Mouse (Mus musculus) left cerebral cortex, postnatal 4 days (tissue): Measurements from ENCODE around the gene C130073F10Rik. TPM values are rescaled to one million over a fixed set of nuclear protein-coding genes. Genes with fewer than 3 reads are reported as not detected.
"Not testable (repeated sequence)": the region's sequence is repeated elsewhere in the genome, so short reads cannot be mapped to it uniquely, and the experiment has no call there.

Experiments
- DNase-seq: peaks from one replicate; pipeline ENCODE4 v3.0.0-alpha.2; 2022
- intact Hi-C: fragments of 180-260 bp; cut with DNase I; formaldehyde crosslinking; loops from one replicate; pipeline ENCODE4 v1.15.1; 2025
- total RNA-seq, 2 experiments: library from RNA; stranded (reverse); gene quantifications; 2 replicates each; pipeline ENCODE4 v1.2.3; 2021

Gene C130073F10Rik
- total RNA-seq = not detected

DNA sequence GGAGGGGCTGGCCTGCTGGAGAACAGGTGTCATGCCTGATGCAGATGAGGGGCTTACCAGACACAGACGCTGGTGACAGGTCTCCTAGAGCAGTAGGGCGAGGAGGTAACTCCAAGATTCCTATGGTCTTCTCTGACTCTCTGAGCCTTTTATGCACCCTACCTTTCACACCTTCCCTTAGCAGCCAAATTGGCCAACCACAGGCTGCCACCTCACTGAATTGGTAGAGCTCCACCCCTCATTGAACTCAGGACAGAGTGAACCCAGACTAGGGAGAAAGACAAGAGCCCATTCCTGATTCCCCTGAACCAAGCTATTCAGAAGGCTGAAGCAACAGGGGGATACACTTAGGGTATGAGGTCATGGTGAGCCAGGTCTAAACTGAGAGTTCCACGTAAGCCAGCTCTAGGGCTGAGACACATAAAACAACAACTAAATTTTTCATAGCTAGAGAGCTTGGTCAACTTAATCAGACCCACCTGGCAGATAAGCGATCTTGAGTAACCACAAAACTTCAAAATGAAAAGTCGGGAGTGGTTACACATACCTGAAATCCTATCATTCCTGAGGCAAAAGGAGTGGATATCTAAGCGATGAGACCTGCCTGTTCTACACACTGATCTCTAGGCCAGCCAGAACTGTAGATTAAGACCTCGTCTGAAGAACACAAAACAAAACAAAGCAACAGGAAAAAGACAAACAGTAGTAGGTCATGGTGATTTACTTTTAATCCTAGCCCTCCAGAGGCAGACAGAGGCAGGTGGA is at the start of gene C130073F10Rik:
C130073F10Rik (minus strand) TSS at position 134 of the 765 bp plus-strand sequence.
- intact Hi-C loops = no loop called here
- no peak for DNase-seq

DNA sequence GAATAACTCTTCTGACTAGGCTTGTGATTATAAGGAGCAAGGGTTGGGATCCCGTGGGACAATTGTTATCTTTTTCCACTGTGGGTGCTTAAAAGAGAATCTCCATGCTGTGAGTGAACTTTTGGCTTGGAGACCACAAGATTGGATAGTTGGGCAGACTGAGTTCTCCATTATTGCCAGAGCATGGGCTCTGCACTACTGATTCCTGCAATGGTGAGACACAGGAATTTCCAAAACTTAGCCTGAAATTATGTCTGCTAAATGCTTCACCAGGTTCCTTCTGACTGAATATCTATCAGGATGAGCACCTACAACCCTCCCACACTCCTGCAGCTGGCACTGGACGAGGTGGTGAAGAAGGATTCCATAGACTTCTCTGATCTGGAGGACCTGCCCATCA is 46.5 kb upstream of the C130073F10Rik start, which contains the start of gene Gm12794:
Gm12794 (plus strand) TSS at position 301 of the 400 bp plus-strand sequence.
- intact Hi-C loops, DNase-seq: not testable (repeated sequence)

DNA sequence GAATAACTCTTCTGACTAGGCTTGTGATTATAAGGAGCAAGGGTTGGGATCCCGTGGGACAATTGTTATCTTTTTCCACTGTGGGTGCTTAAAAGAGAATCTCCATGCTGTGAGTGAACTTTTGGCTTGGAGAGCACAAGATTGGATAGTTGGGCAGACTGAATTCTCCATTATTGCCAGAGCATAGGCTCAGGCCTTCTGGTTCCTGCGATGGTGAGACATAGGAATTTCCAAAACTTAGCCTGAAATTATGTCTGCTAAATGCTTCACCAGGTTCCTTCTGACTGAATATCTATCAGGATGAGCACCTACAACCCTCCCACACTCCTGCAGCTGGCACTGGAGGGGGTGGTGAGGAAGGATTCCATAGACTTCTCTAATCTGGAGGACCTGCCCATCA is 15.2 kb upstream of the C130073F10Rik start, which contains the start of gene Gm12800:
Gm12800 (plus strand) TSS at position 301 of the 400 bp plus-strand sequence.
- DNase-seq, intact Hi-C loops: not testable (repeated sequence)

DNA sequence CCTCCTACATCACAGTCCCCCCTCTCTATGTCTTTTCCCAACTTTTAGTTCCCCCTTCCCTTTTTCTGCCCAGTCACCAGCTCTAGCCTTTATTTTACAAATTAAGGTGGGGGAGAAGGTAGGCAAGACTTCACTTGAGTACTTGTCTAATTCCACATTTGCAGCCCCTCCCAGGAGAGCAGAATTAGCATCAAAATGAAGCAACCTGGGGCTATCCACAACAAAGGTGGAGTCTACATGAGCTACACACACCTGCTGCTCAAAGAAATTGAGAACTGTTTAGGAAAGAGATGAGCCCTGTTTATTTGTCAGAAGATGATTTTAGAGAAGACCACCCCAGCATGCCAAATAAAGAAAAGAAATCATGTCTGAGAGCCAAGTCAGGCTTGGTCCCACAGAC is 4.2 kb downstream of the C130073F10Rik start:
- no peak for DNase-seq
- intact Hi-C loops = no loop called here

DNA sequence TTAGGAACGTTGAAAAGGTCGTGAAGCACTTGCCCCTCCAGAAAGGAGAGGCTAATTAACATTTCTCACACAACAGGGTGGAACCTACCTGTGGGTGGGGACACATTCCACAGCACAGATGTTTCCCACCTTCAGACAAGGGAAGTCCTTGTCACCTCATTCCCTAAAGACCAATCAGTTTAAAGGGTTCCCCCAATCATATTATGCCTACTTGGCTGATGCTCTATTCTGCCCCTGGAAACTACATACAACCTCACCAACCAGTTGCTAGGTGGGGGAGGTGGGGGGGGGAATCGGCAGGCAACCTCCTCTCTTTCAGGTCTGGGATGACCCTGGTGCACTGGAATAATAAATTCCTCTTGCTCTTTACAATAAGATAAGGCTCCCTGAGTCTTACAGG is 9.9 kb downstream of the C130073F10Rik start:
- intact Hi-C loops = no loop called here
- DNase-seq = no peak

DNA sequence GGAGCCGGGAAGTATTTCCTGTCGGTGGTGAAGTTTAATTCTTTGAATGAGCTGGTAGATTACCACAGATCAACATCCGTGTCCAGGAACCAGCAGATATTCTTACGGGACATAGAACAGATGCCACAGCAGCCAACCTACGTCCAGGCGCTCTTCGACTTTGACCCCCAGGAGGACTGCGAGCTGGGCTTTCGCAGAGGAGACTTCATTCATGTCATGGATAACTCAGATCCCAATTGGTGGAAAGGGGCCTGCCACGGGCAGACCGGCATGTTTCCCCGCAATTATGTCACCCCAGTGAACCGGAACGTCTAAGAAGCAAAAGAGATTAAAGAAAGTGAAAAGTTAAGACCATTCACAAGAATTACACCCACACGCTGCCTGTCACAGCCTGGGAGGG is 17.9 kb downstream of the C130073F10Rik start:
- intact Hi-C loops, DNase-seq: not testable (repeated sequence)

DNA sequence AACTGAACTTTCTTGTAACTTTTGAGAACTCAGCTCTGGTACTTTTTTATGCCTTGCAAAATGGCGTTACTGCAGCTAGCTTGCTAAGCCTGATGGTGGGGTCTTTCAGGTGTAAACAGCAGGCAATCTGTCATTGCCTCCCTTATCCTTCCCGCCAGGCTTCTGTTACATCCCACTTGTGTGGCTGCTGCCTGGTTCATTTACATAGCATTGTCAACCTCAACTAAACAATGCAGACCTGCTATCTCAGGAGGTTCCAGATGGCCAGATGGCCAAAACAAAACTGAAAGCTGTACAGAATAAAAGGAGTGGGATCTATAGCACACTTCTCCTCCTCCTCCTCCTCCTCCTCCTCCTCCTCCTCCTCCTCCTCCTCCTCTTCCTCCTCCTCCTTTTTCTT is 21.6 kb downstream of the C130073F10Rik start:
- DNase-seq, intact Hi-C loops: not testable (repeated sequence)

DNA sequence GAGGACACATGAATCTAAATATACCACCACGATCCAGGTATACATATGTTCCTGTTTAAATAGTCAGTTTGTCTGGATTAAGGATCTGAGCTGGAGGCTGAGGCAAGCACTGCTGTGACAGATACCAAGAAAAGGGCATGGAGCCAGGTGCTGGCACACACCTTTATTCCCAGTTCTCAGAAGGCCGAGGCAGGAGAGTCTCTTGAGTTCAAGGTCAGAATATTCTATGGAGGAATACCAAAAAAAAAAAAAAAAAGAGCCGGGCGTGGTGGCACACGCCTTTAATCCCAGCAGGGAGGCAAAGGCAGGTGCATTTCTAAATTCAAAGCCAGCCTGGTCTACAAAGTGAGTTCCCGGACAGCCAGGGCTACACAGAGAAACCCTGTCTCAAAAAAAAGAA is 31.3 kb downstream of the C130073F10Rik start:
- intact Hi-C loops = no loop called here
- DNase-seq = no peak

DNA sequence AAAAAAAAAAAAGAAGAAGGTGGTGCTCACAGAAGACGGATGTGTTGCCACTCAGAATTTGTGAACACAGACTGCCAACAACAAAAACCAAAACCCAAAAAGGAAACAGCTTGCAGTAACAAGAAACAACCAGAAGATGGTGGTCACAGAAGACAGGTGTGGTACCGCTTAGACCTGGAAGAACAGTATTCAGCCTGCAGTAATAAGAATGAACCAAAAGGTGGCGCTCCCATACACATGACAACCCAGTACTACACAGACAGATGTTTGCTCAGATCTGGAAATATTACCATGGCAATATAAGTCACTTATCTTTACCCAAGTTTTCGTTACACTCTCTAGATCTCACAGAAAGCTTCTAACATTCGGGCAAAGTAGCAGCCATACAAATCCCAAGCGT is 32.7 kb downstream of the C130073F10Rik start:
- intact Hi-C loops = no loop called here
- DNase-seq = no peak

DNA sequence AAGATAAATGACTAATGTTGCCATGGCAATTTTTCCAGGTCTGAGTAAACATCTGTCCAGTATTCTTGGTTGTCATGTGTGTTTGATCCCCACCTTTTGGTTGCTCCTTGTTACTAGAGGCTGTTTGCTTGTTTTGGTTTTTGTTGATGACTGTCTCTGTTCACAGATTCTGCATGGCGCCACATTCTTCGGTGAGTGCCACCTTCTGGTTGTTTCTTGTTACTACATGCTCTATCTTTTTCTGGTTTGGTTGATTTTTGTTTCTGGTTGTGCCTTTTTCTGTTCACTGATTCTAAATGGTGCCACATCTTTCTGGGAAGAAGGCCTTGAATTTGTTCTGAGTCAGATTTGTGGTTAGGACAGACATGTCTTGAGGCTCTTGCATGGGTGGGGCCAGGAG is 42.7 kb downstream of the C130073F10Rik start:
- no peak for DNase-seq
- intact Hi-C loops = no loop called here

DNA sequence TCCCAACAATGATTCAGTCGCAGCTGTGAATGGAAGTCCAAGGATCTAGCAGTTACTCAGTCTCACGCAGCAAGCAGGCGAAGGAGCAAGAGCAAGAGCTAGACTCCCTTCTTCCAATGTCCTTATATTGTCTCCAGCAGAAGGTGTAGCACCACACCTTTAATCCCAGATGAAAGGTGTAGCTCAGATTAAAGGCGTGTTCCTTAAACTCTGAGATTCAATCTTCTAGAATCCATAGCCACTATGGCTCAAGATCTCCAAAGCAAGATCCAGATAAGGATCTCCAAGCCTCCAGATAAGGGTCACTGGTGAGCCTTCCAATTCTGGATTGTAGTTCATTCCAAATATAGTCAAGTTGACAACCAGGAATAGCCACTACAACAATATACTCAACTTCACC is 49.7 kb downstream of the C130073F10Rik start, which contains the start of gene B020004J07Rik:
B020004J07Rik (minus strand) TSS at position 101 of the 400 bp plus-strand sequence.
- intact Hi-C loops = not testable (repeated sequence)

More for the DNA sequence above, 49.7 kb downstream of the C130073F10Rik start, which contains the start of gene B020004J07Rik:
- DNase-seq = not testable (repeated sequence)

Other genes with a start within 250 kb of the C130073F10Rik start
- 10 to 100 TPM; 44.8 to 46.9 TPM for gene Leprot, start 246.1 kb downstream of the C130073F10Rik start, total RNA-seq
- gene Lepr, start 176.4 kb downstream of the C130073F10Rik start, total RNA-seq = 1 to 10 TPM; 5.7 to 6.3 TPM
- not detected for gene B020004J07Rik, start 49.8 kb downstream of the C130073F10Rik start, total RNA-seq
- not detected for gene Gm12800, start 15.3 kb upstream of the C130073F10Rik start, total RNA-seq
- gene Gm12794, start 46.6 kb upstream of the C130073F10Rik start, total RNA-seq = not detected
- not detected for gene Gm12790, start 87.3 kb upstream of the C130073F10Rik start, total RNA-seq
- gene Gm12789, start 92.8 kb upstream of the C130073F10Rik start, total RNA-seq = not detected
- 10 to 100 TPM; 55.3 to 61.4 TPM for gene Pde4b, start 193.8 kb upstream of the C130073F10Rik start, total RNA-seq